Mouse (Mus musculus): ENCODE data around the gene Slc25a21. TPM values are rescaled to one million over a fixed set of nuclear protein-coding genes. Genes with fewer than 3 reads are reported as not detected.
A peak's percentile ranks its signal among the peaks of the same experiment; 100 is the strongest.

Slc25a21 gene
- polyA plus RNA-seq, 1 experiment from 2014 or later, result 1.9 TPM

DNA sequence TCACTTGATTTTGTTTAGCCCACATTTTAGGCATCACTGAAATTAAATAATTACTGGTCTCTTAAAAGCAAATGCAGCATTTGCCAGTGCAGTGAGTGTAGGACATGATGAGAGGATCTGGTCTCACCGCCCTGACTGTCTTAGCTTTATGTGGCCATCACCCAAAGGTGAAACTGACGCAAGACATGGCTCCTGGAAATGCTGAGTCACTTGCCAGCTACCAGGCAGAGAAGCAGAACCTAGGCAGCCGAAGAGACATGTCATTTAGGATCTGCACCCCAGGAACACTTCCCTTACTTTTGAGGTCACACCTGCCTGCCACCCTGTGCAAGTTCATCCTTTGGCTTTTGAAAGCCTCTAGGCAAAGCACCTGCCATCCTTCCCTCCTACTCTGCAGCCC is 180.4 kb downstream of the Slc25a21 start:
- DNase-seq (ENCODE audit: low spot score), result no peak
- H3K9me3 ChIP-seq (ENCODE audit: control insufficient read depth, low read length), result no peaks in the 10 kb centered on the region
- H3K4me2 ChIP-seq (ENCODE audit: low read depth), result no peak overlapping the region
- no peak overlapping the region for H3K27ac ChIP-seq (ENCODE audit: low read depth, low read length)
- ATAC-seq (ENCODE audit: insufficient read depth, low FRiP score, low TSS enrichment), result no peak
- WGBS, result 90% methylated on average over 3 of the region's 3 CpGs
- H3K4me1 ChIP-seq (ENCODE audit: control insufficient read depth, insufficient read depth, low read length), result no peaks in the 10 kb centered on the region
- no peak overlapping the region for H3K9ac ChIP-seq (ENCODE audit: low read length)
- no peaks in the 10 kb centered on the region for H3K36me3 ChIP-seq (ENCODE audit: control insufficient read depth, insufficient read depth, low read length)
- no peaks in the 10 kb centered on the region for H3K27me3 ChIP-seq (ENCODE audit: control insufficient read depth, insufficient read depth, low read length)
- H3K4me3 ChIP-seq (ENCODE audit: low read depth, low read length), result no peak overlapping the region

DNA sequence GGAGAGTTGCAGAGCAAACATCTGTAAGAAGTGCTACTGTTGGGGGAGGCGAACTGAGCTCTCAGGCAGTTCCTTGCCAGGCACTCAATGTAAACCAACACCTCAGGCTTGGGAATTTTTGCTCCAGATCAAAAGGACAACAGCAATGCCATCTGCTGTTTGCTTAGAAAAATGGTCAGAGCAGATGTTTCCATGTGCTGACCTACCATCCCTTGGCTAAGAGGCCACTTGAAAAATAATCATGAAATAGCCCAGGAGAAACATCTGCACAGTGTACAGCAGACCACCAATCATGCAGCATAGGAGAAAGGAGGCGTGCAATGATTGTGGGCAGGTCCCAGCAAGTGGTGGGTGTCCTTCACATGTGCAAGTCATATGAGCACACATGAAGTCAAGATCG is 180.9 kb downstream of the Slc25a21 start:
- H3K9me3 ChIP-seq (ENCODE audit: control insufficient read depth, low read length), result no peaks in the 10 kb centered on the region
- no peaks in the 10 kb centered on the region for H3K36me3 ChIP-seq (ENCODE audit: control insufficient read depth, insufficient read depth, low read length)
- no peaks in the 10 kb centered on the region for H3K27me3 ChIP-seq (ENCODE audit: control insufficient read depth, insufficient read depth, low read length)
- 66% methylated on average over 3 of the region's 3 CpGs for WGBS
- no peak for ATAC-seq (ENCODE audit: insufficient read depth, low FRiP score, low TSS enrichment)
- H3K4me2 ChIP-seq (ENCODE audit: low read depth), result no peak overlapping the region
- no peak overlapping the region for H3K4me3 ChIP-seq (ENCODE audit: low read depth, low read length)
- DNase-seq (ENCODE audit: low spot score), result peak; percentile 15
- H3K9ac ChIP-seq (ENCODE audit: low read length), result no peak overlapping the region
- no peak overlapping the region for H3K27ac ChIP-seq (ENCODE audit: low read depth, low read length)
- H3K4me1 ChIP-seq (ENCODE audit: control insufficient read depth, insufficient read depth, low read length), result no peaks in the 10 kb centered on the region

DNA sequence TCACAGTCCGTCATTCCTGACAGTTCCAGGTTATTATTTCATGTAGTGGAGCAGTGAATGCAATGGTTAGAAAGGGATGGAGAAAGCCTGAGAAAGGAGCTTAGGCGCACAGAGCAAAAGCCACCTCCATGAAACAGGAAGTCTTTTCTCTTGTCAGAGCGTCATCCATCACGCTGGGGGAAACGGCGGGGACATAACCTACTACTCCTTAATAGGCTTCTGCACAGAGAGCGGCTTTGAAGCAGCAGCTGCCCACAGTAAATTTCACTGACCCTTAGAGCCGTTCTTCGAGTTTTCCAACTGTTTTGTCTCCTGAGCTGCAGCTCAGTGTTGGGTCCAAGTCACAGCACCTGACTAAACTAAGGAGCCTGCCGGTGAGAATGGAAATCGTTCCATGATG is 188.3 kb downstream of the Slc25a21 start:
- H3K4me2 ChIP-seq (ENCODE audit: low read depth), result peak overlapping the region; percentile 17; the same call in 1 of the 2 replicates
- H3K4me1 ChIP-seq (ENCODE audit: control insufficient read depth, insufficient read depth, low read length), result no peaks in the 10 kb centered on the region
- DNase-seq (ENCODE audit: low spot score) (peak; percentile 55), ATAC-seq (ENCODE audit: insufficient read depth, low FRiP score, low TSS enrichment) (no peak; the same call in 1 of the 2 replicates)
- no peaks in the 10 kb centered on the region for H3K36me3 ChIP-seq (ENCODE audit: control insufficient read depth, insufficient read depth, low read length)
- H3K9me3 ChIP-seq (ENCODE audit: control insufficient read depth, low read length), result no peaks in the 10 kb centered on the region
- H3K4me3 ChIP-seq (ENCODE audit: low read depth, low read length), result no peak overlapping the region
- no peaks in the 10 kb centered on the region for H3K27me3 ChIP-seq (ENCODE audit: control insufficient read depth, insufficient read depth, low read length)
- 7% methylated on average over 11 of the region's 11 CpGs for WGBS
- H3K9ac ChIP-seq (ENCODE audit: low read length), result no peak overlapping the region
- no peak overlapping the region for H3K27ac ChIP-seq (ENCODE audit: low read depth, low read length)

DNA sequence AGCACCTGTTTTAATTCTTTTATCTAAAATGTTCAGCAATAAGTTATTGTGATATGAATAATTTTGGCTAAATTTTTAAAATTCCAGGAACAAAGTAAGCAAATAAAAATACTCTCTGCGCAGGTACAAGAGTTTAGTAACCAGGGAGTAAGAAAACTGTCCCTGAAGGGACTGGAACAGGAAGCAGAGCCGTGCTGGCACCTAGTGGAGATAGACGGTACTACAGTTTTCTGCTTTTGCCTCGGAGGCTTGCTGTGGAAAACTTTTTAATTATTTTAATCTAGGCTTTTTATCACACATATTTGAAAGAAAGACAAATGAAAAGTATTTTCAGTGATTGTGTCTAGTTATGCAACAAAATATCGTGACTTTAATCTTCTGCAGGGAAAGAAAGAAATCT is 211.2 kb downstream of the Slc25a21 start:
- no peak overlapping the region for H3K4me3 ChIP-seq (ENCODE audit: low read depth, low read length)
- no peaks in the 10 kb centered on the region for H3K4me1 ChIP-seq (ENCODE audit: control insufficient read depth, insufficient read depth, low read length)
- H3K27me3 ChIP-seq (ENCODE audit: control insufficient read depth, insufficient read depth, low read length), result no peaks in the 10 kb centered on the region
- WGBS, result 14% methylated on average over 5 of the region's 5 CpGs
- no peaks in the 10 kb centered on the region for H3K36me3 ChIP-seq (ENCODE audit: control insufficient read depth, insufficient read depth, low read length)
- no peak for ATAC-seq (ENCODE audit: insufficient read depth, low FRiP score, low TSS enrichment)
- H3K9ac ChIP-seq (ENCODE audit: low read length), result no peak overlapping the region
- H3K27ac ChIP-seq (ENCODE audit: low read depth, low read length), result no peak overlapping the region
- peak; percentile 55 for DNase-seq (ENCODE audit: low spot score)
- H3K4me2 ChIP-seq (ENCODE audit: low read depth), result no peak overlapping the region
- H3K9me3 ChIP-seq (ENCODE audit: control insufficient read depth, low read length), result no peaks in the 10 kb centered on the region

DNA sequence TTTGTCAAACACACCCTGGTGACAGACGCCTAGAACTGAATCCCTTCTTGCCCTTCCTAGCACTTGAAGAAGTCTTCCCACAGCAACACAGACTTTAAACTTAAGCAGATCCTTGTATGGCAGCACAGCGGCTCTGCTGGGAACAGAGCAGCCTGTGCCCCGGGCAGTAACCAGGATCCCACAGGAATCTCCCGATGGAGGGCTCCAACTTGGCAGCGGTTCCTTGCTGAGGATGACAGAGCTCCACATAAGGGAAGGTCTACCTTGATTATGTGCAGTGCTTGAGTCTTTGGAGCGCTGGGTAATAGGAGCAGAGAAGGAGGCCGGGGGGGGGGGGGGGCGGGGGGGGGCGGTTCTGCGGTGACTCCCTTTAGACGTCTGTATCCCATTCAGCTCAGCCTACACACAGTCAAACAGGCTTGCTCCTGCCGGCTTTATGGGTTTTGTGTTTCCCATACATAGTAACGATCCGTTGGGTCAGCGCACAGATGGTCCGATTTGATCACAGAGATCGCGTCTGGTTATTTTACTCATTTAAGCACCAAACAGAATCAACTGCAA is 215.1 kb downstream of the Slc25a21 start:
- no peaks in the 10 kb centered on the region for H3K36me3 ChIP-seq (ENCODE audit: control insufficient read depth, insufficient read depth, low read length)
- H3K4me1 ChIP-seq (ENCODE audit: control insufficient read depth, insufficient read depth, low read length), result no peaks in the 10 kb centered on the region
- H3K27me3 ChIP-seq (ENCODE audit: control insufficient read depth, insufficient read depth, low read length), result no peaks in the 10 kb centered on the region
- no peak for DNase-seq (ENCODE audit: low spot score)
- WGBS, result 74% methylated on average over 17 of the region's 18 CpGs
- H3K9ac ChIP-seq (ENCODE audit: low read length), result no peak overlapping the region
- no peak overlapping the region for H3K27ac ChIP-seq (ENCODE audit: low read depth, low read length)
- no peak overlapping the region for H3K4me3 ChIP-seq (ENCODE audit: low read depth, low read length)
- no peaks in the 10 kb centered on the region for H3K9me3 ChIP-seq (ENCODE audit: control insufficient read depth, low read length)
- ATAC-seq (ENCODE audit: insufficient read depth, low FRiP score, low TSS enrichment), result no peak
- H3K4me2 ChIP-seq (ENCODE audit: low read depth), result no peak overlapping the region

DNA sequence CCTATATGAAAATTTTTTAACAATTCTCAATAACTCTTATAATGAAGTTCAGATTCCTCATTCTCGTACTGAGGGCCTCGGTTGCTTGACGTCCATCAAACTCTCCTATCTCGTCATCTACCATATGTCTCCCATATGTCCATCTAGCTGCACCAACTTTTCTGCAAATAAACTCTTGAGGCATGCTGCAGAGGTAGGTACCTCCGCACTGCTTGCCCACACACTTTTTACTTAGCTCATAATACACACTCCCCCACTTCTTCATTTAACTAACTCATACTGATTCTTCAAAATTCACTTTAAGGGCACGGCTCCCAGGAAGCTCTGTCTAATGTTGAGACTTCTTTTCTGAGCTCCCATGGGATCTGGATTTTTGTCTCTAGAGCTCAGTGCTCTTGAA is 222.0 kb downstream of the Slc25a21 start:
- H3K4me2 ChIP-seq (ENCODE audit: low read depth), result no peak overlapping the region
- H3K27ac ChIP-seq (ENCODE audit: low read depth, low read length), result no peak overlapping the region
- DNase-seq (ENCODE audit: low spot score), result no peak
- H3K4me3 ChIP-seq (ENCODE audit: low read depth, low read length), result no peak overlapping the region
- H3K36me3 ChIP-seq (ENCODE audit: control insufficient read depth, insufficient read depth, low read length), result no peaks in the 10 kb centered on the region
- no peaks in the 10 kb centered on the region for H3K27me3 ChIP-seq (ENCODE audit: control insufficient read depth, insufficient read depth, low read length)
- no peaks in the 10 kb centered on the region for H3K4me1 ChIP-seq (ENCODE audit: control insufficient read depth, insufficient read depth, low read length)
- 81% methylated on average over 6 of the region's 6 CpGs for WGBS
- H3K9me3 ChIP-seq (ENCODE audit: control insufficient read depth, low read length), result no peaks in the 10 kb centered on the region
- H3K9ac ChIP-seq (ENCODE audit: low read length), result no peak overlapping the region
- ATAC-seq (ENCODE audit: insufficient read depth, low FRiP score, low TSS enrichment), result no peak

DNA sequence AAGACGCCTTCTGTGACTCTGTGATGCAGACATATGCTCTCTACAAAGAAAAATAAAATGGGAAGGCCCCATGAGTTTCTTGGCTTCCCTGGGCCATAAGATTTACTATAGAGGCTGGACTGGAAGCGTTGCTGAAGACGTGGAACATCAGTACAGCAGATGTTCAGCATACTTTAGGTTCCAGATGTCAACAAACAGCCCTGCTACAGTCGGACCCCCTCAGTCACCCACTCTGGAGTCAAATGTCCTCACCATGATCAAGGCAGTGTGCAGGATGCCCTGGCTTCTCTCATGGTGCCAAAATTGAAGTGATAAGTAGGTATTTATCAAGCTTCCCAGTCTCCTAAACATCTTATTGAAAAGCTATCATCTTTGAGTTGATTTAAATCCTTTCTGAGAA is 234.0 kb downstream of the Slc25a21 start:
- no peak overlapping the region for H3K4me3 ChIP-seq (ENCODE audit: low read depth, low read length)
- 54% methylated on average over 4 of the region's 4 CpGs for WGBS
- H3K4me2 ChIP-seq (ENCODE audit: low read depth), result no peak overlapping the region
- no peak for ATAC-seq (ENCODE audit: insufficient read depth, low FRiP score, low TSS enrichment)
- no peaks in the 10 kb centered on the region for H3K36me3 ChIP-seq (ENCODE audit: control insufficient read depth, insufficient read depth, low read length)
- H3K27me3 ChIP-seq (ENCODE audit: control insufficient read depth, insufficient read depth, low read length), result no peaks in the 10 kb centered on the region
- DNase-seq (ENCODE audit: low spot score), result no peak
- H3K9me3 ChIP-seq (ENCODE audit: control insufficient read depth, low read length), result no peaks in the 10 kb centered on the region
- no peak overlapping the region for H3K9ac ChIP-seq (ENCODE audit: low read length)
- H3K27ac ChIP-seq (ENCODE audit: low read depth, low read length), result no peak overlapping the region
- no peaks in the 10 kb centered on the region for H3K4me1 ChIP-seq (ENCODE audit: control insufficient read depth, insufficient read depth, low read length)

DNA sequence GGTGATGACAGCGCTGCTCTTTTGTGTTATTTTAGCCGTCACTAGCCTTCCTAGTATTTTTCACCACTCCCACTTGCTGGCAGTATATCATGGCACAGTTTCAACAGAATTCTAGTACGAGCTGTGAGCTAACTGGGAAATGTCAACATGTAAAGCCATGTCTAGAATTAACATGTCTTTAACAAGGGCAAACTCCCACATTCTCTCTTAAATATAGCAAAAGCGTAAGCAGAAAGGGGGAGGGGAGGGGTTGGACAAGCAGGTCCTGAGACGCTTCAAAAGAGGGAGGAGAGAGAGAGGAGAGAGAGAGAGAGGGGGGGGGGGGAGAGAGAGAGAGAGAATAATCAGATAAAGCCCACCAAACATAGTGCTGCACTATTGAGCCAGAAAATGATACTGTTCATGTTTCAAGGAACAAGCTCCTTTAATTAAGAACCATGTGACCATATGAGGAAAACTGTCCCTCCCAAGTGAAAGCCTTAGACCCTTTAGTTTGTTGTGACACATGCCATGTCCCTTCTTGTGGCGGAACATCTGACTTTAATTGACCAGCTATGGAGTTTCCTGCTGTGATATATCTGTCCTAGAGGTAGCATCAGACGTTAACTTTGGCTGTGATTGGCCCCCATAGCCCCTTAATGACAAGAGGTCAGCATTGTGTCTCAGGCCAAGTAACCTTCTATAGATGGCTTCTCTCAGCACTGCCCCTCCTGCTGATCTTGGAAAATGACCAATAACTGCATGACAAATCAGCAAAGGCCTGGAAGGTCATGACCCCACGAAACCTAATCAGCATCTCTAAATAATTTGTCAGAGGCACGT is 237.8 kb downstream of the Slc25a21 start:
- Histone ChIP-seq H3K4me2 (ENCODE audit: low read depth) (no peak overlapping the region), H3K9me3 (ENCODE audit: control insufficient read depth, low read length) (no peaks in the 10 kb centered on the region), H3K4me1 (ENCODE audit: control insufficient read depth, insufficient read depth, low read length) (no peaks in the 10 kb centered on the region), H3K27me3 (ENCODE audit: control insufficient read depth, insufficient read depth, low read length) (no peaks in the 10 kb centered on the region), H3K4me3 (ENCODE audit: low read depth, low read length) (no peak overlapping the region), H3K27ac (ENCODE audit: low read depth, low read length) (no peak overlapping the region), H3K36me3 (ENCODE audit: control insufficient read depth, insufficient read depth, low read length) (no peaks in the 10 kb centered on the region), H3K9ac (ENCODE audit: low read length) (no peak overlapping the region)
- 14% methylated on average over 9 of the region's 9 CpGs for WGBS
- ATAC-seq (ENCODE audit: insufficient read depth, low FRiP score, low TSS enrichment) (no peak), DNase-seq (ENCODE audit: low spot score) (no peak)

DNA sequence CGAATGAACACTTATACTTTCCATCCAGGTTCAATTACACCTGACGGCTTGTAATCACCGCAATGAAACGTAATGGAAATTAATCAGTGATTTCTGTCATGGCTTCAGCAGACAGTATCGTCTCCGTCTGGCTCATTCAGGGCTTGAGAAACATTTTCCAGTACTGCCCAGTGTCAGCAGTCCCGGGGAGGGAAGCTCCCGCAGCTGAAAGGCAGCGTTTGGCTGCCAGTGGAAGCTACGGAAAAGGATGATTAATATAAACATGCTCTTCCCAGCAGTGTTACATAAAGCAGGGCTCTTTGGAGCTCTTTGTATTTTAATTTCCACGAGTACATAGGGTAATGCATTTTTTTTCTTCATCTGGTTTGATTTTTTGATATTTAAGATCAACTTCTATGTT is 239.0 kb downstream of the Slc25a21 start:
- Histone ChIP-seq H3K4me3 (ENCODE audit: low read depth, low read length) (no peak overlapping the region), H3K27ac (ENCODE audit: low read depth, low read length) (no peak overlapping the region), H3K36me3 (ENCODE audit: control insufficient read depth, insufficient read depth, low read length) (no peaks in the 10 kb centered on the region), H3K27me3 (ENCODE audit: control insufficient read depth, insufficient read depth, low read length) (no peaks in the 10 kb centered on the region), H3K4me1 (ENCODE audit: control insufficient read depth, insufficient read depth, low read length) (no peaks in the 10 kb centered on the region), H3K9ac (ENCODE audit: low read length) (no peak overlapping the region), H3K4me2 (ENCODE audit: low read depth) (no peak overlapping the region), H3K9me3 (ENCODE audit: control insufficient read depth, low read length) (no peaks in the 10 kb centered on the region)
- no peak for ATAC-seq (ENCODE audit: insufficient read depth, low FRiP score, low TSS enrichment)
- no peak for DNase-seq (ENCODE audit: low spot score)
- WGBS, result 47% methylated on average over 11 of the region's 11 CpGs

All from neural tube, embryonic 11.5 days (tissue).